Mouse (Mus musculus) liver, postnatal 0 days (tissue): ENCODE data around the gene Slc6a8. TPM values are rescaled to one million over a fixed set of nuclear protein-coding genes. Genes with fewer than 3 reads are reported as not detected.

Experiments
- ATAC-seq: fragments of 200-750 bp; cut with Nextera tagmentation; 2 replicates; pipeline ENCODE4 v1.8.0; 2017; ENCODE audit warnings: mild to moderate bottlenecking, moderate library complexity
- DNase-seq: peaks from one replicate; pipeline ENCODE4 v3.0.0-alpha.2; 2016
- H3K27ac ChIP-seq: fragments of 300-500 bp; sonication (generic); 2 replicates; pipeline ENCODE4 v1.5.1; 2014; ENCODE audit warnings: antibody characterized with exemption, moderate library complexity, mild to moderate bottlenecking, low read depth
- H3K27me3 ChIP-seq: fragments of 300-500 bp; sonication (generic); 2 replicates; pipeline ENCODE4 v1.6.1; 2014; ENCODE audit warnings: low read length, control low read depth, mixed read lengths; ENCODE audit not compliant: insufficient read depth
- H3K36me3 ChIP-seq: fragments of 300-500 bp; sonication (generic); replicated peaks from 2 replicates; pipeline ENCODE4 v1.6.1; 2014; ENCODE audit warnings: mild to moderate bottlenecking, control low read depth, low read length, moderate library complexity, mixed read lengths; ENCODE audit not compliant: insufficient read depth
- H3K4me1 ChIP-seq: fragments of 300-500 bp; sonication (generic); 2 replicates; pipeline ENCODE4 v1.6.1; 2014; ENCODE audit warnings: antibody characterized with exemption, mild to moderate bottlenecking, control low read depth; ENCODE audit not compliant: insufficient read depth
- H3K4me2 ChIP-seq: fragments of 300-500 bp; sonication (generic); 2 replicates; pipeline ENCODE4 v1.6.1; 2014; ENCODE audit warnings: low read depth, mild to moderate bottlenecking, low read length, moderate library complexity, mixed read lengths
- H3K4me3 ChIP-seq: fragments of 300-500 bp; sonication (generic); 2 replicates; pipeline ENCODE4 v1.5.1; 2014; ENCODE audit warnings: low read depth, low read length
- H3K9ac ChIP-seq: fragments of 300-500 bp; sonication (generic); replicated peaks from 2 replicates; pipeline ENCODE4 v1.6.1; 2014; ENCODE audit warnings: mild to moderate bottlenecking, moderate library complexity
- H3K9me3 ChIP-seq: fragments of 300-500 bp; sonication (generic); 2 replicates; pipeline ENCODE4 v1.6.1; 2016; ENCODE audit warnings: mild to moderate bottlenecking, control low read depth, low read length, mixed read lengths
- CTCF ChIP-seq: sonication (generic); IDR thresholded peaks from 2 replicates; pipeline ENCODE4 v1.5.1; 2016; ENCODE audit warnings: antibody characterized with exemption, low read depth
- EP300 ChIP-seq: IDR thresholded peaks from 2 replicates; pipeline ENCODE4 v1.6.1; 2016; ENCODE audit warnings: antibody characterized with exemption, low read depth, mild to moderate bottlenecking
- WGBS: fragments of 180-500 bp; shearing (Covaris S2); extraction: QIAGEN DNeasy Blood & Tissue Kit; methylation state at CpG from one replicate; pipeline ENCODE4 v1.1.7; 2014; ENCODE audit not compliant: insufficient replicate concordance; 5-methylcytosine and 5-hydroxymethylcytosine counted together
- polyA plus RNA-seq: library from polyadenylated mRNA; unstranded; fragments of >200 nt; fragmentation: Nextera tagmentation; extraction: Ambion mirVana; gene quantifications from 2 replicates; pipeline ENCODE4 v1.2.1, GENCODE M21; 2015

Gene Slc6a8
- polyA plus RNA-seq, 1 experiment from 2014 or later: 0.81 TPM

DNA sequence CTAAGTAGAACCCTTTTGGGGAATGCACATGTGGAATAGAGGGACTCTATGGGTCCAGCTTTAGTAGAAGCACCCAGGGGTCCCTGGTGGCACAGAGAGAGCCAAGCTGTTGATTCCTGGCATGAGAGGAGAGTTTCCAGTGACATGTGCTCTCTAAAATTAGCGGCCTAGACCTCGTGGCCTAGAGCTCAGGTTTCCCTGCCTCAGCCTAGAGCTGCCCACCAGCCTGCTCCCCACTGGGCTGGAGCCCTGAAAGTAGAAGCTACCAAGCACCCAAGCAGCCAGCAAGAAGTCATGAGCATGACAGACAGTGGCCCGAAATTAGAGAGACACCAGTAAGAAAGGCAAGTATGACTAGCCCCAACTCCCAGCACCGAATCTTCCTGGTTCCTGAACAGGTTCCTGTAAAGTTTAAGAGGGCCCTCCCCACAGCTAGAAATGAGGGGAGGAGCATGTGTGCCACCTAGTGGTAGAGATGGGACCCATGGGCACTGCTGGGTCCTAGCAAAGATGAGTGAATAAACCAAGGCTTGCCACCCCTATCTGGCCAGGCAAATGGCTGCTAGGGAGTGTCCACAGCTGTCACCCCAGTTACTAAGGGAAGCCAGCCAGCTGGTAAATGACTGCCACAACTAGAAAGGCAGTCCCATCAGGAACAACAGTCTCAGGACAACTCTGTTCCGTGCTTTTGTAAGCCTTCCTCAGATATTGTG is 18.1 kb downstream of the Slc6a8 start:
- Histone ChIP-seq H3K36me3 (peaks cover 10% of the 10 kb centered on the region), H3K9ac (no peak overlapping the region), H3K4me2 (no peak overlapping the region), H3K9me3 (no peaks in the 10 kb centered on the region), H3K27me3 (no peaks in the 10 kb centered on the region), H3K4me1 (no peaks in the 10 kb centered on the region), H3K27ac (no peak overlapping the region), H3K4me3 (no peak overlapping the region)
- WGBS: 58% methylated on average over 5 of the region's 5 CpGs
- TF ChIP-seq CTCF: peak; percentile 77
- no peak for TF ChIP-seq EP300
- DNase-seq (peak; percentile 47), ATAC-seq (peak; percentile 55)

DNA sequence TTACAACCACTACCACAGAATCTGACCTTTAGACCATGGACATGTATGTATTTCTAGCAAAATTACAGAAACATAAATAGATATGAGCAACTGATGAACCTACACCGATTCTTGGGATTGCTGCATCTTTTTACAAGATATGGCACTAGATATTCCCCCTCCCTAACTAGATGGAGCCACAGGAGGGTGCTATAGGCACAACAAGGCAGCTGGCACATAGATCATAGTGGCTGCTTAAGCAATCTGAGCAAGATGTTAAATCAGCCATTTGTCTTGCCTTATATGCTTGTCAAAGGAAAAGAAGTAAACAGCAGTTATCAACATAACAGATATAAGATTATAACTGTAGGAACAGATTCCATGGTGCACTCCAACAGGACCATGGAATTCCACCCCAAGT is 27.5 kb downstream of the Slc6a8 start:
- Histone ChIP-seq H3K36me3 (peaks cover 4% of the 10 kb centered on the region; the same call in 1 of the 2 replicates), H3K27ac (no peak overlapping the region), H3K4me2 (no peak overlapping the region), H3K4me3 (no peak overlapping the region), H3K27me3 (no peaks in the 10 kb centered on the region), H3K9me3 (no peaks in the 10 kb centered on the region), H3K4me1 (no peaks in the 10 kb centered on the region), H3K9ac (no peak overlapping the region)
- 70% methylated on average over 1 of the region's 1 CpGs for WGBS
- TF ChIP-seq CTCF: peak; percentile 53
- no peak for TF ChIP-seq EP300
- no peak for ATAC-seq
- DNase-seq: no peak

DNA sequence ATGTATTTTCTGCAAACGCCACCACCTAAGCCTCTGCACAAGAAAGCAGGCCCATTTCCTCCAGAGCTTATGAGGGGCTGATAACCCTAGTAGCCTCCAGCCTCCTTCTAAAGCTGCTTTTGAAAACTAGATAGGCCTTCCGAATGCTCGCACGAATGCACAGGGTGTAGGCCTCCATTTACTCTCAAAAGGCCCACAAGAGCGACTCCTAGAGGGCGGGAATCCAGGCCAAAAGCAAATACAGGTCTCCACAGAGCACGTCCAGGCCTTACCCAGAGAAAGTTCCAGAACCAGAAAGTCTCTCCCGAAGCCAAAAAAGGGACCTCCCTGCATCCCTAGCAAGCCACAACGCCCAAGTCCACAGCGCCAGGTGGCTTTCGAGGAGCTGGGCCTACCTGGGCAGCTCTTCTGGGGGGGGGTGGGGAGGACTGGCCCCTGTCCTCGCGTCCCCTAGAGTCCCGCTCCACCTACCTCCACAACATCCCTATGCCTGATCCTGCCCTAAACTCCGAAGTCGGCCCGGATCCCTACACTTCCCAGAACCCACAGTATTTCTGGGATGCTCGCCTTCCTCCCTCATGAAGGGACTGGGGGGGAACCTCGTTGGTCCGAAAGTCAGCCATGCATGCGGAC is 42.6 kb downstream of the Slc6a8 start:
- DNase-seq (peak; percentile 56), ATAC-seq (peak; percentile 37)
- WGBS: 27% methylated on average over 19 of the region's 21 CpGs
- H3K36me3 ChIP-seq: peaks cover 4% of the 10 kb centered on the region
- H3K4me1 ChIP-seq: peaks cover 20% of the 10 kb centered on the region
- TF ChIP-seq CTCF (peak; percentile 52), EP300 (no peak)
- H3K9ac ChIP-seq: peak overlapping the region; percentile 69
- peak overlapping the region; percentile 81 for H3K27ac ChIP-seq
- no peaks in the 10 kb centered on the region for H3K27me3 ChIP-seq
- H3K4me3 ChIP-seq: peak overlapping the region; percentile 54
- H3K4me2 ChIP-seq: peak overlapping the region; percentile 68
- H3K9me3 ChIP-seq: no peaks in the 10 kb centered on the region

DNA sequence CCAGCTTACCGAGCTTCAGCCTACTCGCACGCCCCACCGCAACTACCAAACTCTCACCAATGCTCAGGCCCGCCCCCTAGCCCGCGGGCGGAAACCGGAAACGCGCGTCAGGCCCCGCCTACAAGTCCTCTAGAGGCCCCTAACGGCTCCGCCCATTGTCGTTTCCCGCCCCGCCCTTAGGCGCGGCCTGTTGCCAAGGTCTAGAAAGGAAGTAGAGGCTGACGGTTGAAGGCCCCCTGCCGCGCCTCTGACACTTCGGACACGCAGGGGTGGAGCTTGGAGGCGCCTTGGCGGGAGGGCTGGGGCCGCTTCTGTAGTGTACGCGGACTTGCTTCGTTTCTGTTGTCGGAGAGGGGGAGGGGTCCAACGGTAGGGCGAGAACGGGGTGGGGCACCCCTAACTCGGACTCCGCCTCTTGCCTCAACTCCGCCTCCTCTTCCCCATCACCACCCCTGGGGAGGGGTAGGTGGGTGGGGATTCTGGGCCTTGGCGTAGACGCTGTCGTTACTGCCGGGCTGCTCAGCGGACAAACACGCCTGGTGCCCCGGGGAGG is 43.2 kb downstream of the Slc6a8 start, which contains the start of the genes Bcap31 and Abcd1:
Gene Bcap31, minus strand, starts transcription at position 67 of the 553 bp plus-strand sequence.
Gene Abcd1, plus strand, starts transcription at position 489 of the 553 bp plus-strand sequence.
- Histone ChIP-seq H3K36me3 (peaks cover 4% of the 10 kb centered on the region), H3K4me3 (peak within 1 kb of the TSS; percentile 54), H3K4me2 (peak within 1 kb of the TSS; percentile 68), H3K9me3 (no peaks in the 10 kb centered on the region), H3K9ac (peak within 1 kb of the TSS; percentile 69), H3K27me3 (no peaks in the 10 kb centered on the region), H3K27ac (peak within 1 kb of the TSS; percentile 81), H3K4me1 (peaks cover 20% of the 10 kb centered on the region)
- DNase-seq (peak; percentile 95), ATAC-seq (peak; percentile 87)
- TF ChIP-seq EP300 (0 out of 2 replicates have a peak, but pooled peaks have one; percentile 14), CTCF (peak; percentile 27; the same call in 1 of the 2 replicates)
- 18% methylated on average over 39 of the region's 45 CpGs for WGBS

DNA sequence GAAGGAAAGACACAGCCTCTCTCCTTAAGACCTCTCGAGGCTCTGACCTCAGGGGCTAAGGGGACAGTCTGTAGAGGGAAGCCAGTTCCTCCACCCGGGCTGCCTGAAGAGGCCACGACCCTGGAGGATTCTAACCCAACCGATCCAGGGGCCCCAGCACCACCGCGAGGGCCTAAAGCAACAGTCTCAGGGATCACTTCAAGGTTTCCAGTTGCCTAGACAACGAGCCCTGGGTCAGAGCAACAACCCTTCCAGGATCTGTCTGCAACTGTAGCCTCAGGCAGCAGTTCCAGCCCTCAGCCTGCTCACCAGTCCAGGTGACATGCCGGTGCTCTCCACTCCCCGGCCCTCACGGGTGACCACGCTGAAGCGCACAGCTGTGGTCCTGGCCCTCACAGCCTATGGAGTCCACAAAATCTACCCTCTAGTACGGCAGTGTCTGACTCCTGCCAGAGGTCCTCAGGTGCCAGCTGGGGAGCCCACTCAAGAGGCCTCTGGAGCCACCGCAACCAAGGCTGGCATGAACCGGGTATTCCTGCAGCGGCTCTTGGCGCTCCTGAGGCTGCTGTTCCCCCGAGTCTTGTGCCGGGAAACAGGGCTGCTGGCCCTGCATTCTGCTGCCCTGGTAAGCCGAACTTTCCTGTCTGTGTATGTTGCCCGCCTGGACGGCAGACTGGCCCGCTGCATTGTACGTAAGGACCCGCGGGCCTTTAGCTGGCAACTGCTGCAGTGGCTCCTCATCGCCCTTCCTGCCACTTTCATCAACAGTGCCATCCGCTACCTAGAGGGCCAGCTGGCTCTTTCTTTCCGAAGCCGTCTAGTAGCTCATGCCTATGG is 44.0 kb downstream of the Slc6a8 start:
- H3K9me3 ChIP-seq: no peaks in the 10 kb centered on the region
- no peak for TF ChIP-seq EP300
- WGBS: 28% methylated on average over 26 of the region's 30 CpGs
- H3K4me2 ChIP-seq: peak overlapping the region; percentile 68
- H3K4me1 ChIP-seq: peaks cover 20% of the 10 kb centered on the region
- DNase-seq (peak; percentile 13), ATAC-seq (peak; percentile 3)
- peak overlapping the region; percentile 54 for H3K4me3 ChIP-seq
- H3K9ac ChIP-seq: peak overlapping the region; percentile 69
- H3K36me3 ChIP-seq: peaks cover 4% of the 10 kb centered on the region
- no peaks in the 10 kb centered on the region for H3K27me3 ChIP-seq
- peak overlapping the region; percentile 81 for H3K27ac ChIP-seq
